Mouse (Mus musculus): ENCODE measurements around the gene Ksr2.

DNA sequence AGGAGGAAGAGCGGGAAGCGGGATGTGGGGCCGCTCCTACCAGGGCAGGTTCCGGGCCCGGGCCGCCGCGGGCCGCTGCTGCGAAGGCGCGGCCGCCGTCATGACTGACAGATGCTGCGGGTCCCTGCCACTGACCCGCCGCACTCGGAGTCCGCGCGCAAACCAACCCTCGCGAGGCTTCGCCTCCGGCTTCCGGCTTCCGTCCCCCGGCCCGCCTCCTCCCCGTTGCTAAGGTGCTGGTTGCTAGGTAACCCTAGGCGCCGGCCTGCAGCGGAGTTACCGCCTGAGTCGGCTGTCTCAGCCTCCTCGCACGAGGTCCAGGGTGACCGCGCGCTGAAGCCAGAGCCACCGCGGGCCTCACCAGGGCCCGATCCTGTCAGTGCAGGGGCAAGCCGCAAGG lies 24.9 kb upstream of the Ksr2 start, which contains the start of gene Rfc5:
- TF ChIP-seq POLR2A (IDR thresholded peaks at IDR 0.05; ENCODE audit: low read depth, low read length) = peak; percentile 66
- TF ChIP-seq CTCF (IDR thresholded peaks at IDR 0.05; ENCODE audit: borderline replicate concordance, insufficient read depth, low read length) = no peak
